12 mouse cellular contexts compared by ENCODE assay signal in the genomic region with DNA sequence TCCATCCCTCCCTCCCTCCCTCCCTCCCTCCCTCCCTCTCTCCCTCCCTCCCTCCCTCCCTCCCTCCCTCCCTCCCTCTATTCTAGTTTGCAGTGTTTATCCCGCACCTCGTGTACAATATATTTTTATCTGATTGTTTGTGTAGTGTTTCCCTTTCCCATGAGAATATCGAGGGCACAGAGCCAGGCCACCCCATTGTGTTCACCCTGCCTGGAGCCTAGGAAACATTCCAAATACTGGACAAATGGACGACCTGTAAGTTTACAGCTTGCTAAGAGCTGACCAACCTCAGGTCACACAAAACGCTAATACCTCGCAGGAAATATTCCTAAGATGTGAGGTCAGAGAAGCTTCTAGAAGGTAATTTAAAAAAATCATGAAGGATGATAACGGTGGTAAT. TPM values are rescaled to one million over a fixed set of nuclear protein-coding genes. Genes with fewer than 3 reads are reported as not detected.
DNase-seq lines count a peak whose midpoint lies in the region; ATAC-seq and TF ChIP-seq lines count a peak whose summit lies in the region.
"Had no signal": no experiment of that assay in that cellular context is flagged by ENCODE, and none has a peak within 500 bp of the region (broad histone marks: within the 10 kb centered on the region; RNA-seq: fewer than 3 reads in every experiment).

No protein-coding gene starts in this region.

- peaks cover 6% of the 10 kb centered on the region; the same call in 1 of the 2 replicates for H3K36me3 ChIP-seq in heart, embryonic 14.5 days (ENCODE audit: control insufficient read depth, insufficient read depth, low read length)
- H3K36me3 ChIP-seq in kidney, postnatal 0 days (ENCODE audit: insufficient read depth, low read length) = no peaks in the 10 kb centered on the region
- no peaks in the 10 kb centered on the region for H3K36me3 ChIP-seq in midbrain, embryonic 14.5 days (ENCODE audit: control insufficient read depth, insufficient read depth, low read length)
- H3K36me3 ChIP-seq in intestine, embryonic 15.5 days = no peaks in the 10 kb centered on the region
- H3K36me3 ChIP-seq: embryonic facial prominence, embryonic 12.5 days; liver, embryonic 13.5 days had no signal

- H3K9ac ChIP-seq in heart, embryonic 14.5 days (ENCODE audit: low read length) = no peak overlapping the region
- no peak overlapping the region for H3K9ac ChIP-seq in kidney, postnatal 0 days (ENCODE audit: low read depth, low read length)
- no peak overlapping the region for H3K9ac ChIP-seq in midbrain, embryonic 14.5 days (replicated peaks; ENCODE audit: low read length)
- no peak overlapping the region for H3K9ac ChIP-seq in intestine, embryonic 15.5 days
- H3K9ac ChIP-seq: embryonic facial prominence, embryonic 12.5 days; liver, embryonic 13.5 days had no signal

- no peak overlapping the region for H3K4me2 ChIP-seq in heart, embryonic 14.5 days (ENCODE audit: low read length)
- H3K4me2 ChIP-seq in kidney, postnatal 0 days (ENCODE audit: low read length) = no peak overlapping the region
- H3K4me2 ChIP-seq in midbrain, embryonic 14.5 days (ENCODE audit: low read length) = no peak overlapping the region
- no peak overlapping the region for H3K4me2 ChIP-seq in intestine, embryonic 15.5 days (replicated peaks)
- H3K4me2 ChIP-seq: embryonic facial prominence, embryonic 12.5 days; liver, embryonic 13.5 days had no signal

- WGBS in heart, embryonic 14.5 days = 53% methylated on average over 7 of the region's 7 CpGs
- 41% methylated on average over 7 of the region's 7 CpGs for WGBS in kidney, postnatal 0 days
- 85% methylated on average over 7 of the region's 7 CpGs for WGBS in midbrain, embryonic 14.5 days
- 52% methylated on average over 7 of the region's 7 CpGs for WGBS in intestine, embryonic 15.5 days

- H3K9me3 ChIP-seq in heart, embryonic 14.5 days (ENCODE audit: control insufficient read depth, low read length) = no peaks in the 10 kb centered on the region
- H3K9me3 ChIP-seq in kidney, postnatal 0 days (replicated peaks; ENCODE audit: low read length) = no peaks in the 10 kb centered on the region
- no peaks in the 10 kb centered on the region for H3K9me3 ChIP-seq in midbrain, embryonic 14.5 days (ENCODE audit: control insufficient read depth, low read length)
- no peaks in the 10 kb centered on the region for H3K9me3 ChIP-seq in intestine, embryonic 15.5 days
- H3K9me3 ChIP-seq: embryonic facial prominence, embryonic 12.5 days; forebrain, embryonic 10.5 days; liver, embryonic 13.5 days had no signal

- peak; percentile 52 for DNase-seq in kidney, adult 9 months
- no peak for DNase-seq in kidney, adult 11 months
- no peak for DNase-seq in kidney, postnatal 0 days (ENCODE audit: low spot score)
- peak; percentile 89 for DNase-seq in lung, postnatal 36 days
- DNase-seq in midbrain, embryonic 14.5 days = no peak
- DNase-seq: adrenal gland, postnatal 25 days; cerebellum, postnatal 36 days; liver, embryonic 13.5 days had no signal

- no peak for TF ChIP-seq CTCF in kidney, postnatal 0 days (IDR thresholded peaks at IDR 0.05; ENCODE audit: low read depth)

- H3K4me3 ChIP-seq in heart, embryonic 14.5 days (ENCODE audit: control insufficient read depth in 1 of 2, insufficient read depth in 1 of 2, low read depth in 1 of 2, low read length in 2 of 2) = no peak overlapping the region
- no peak overlapping the region for H3K4me3 ChIP-seq in kidney, postnatal 0 days (replicated peaks; ENCODE audit: low read depth, low read length)
- H3K4me3 ChIP-seq in midbrain, embryonic 14.5 days (replicated peaks; ENCODE audit: low read depth, low read length) = no peak overlapping the region
- H3K4me3 ChIP-seq in intestine, embryonic 15.5 days (replicated peaks) = no peak overlapping the region
- H3K4me3 ChIP-seq: embryonic facial prominence, embryonic 12.5 days; forebrain, embryonic 10.5 days; liver, embryonic 13.5 days had no signal

- H3K27me3 ChIP-seq in heart, embryonic 14.5 days (ENCODE audit: control insufficient read depth, insufficient read depth, low read length) = no peaks in the 10 kb centered on the region
- H3K27me3 ChIP-seq in kidney, postnatal 0 days (ENCODE audit: insufficient read depth, low read length) = no peaks in the 10 kb centered on the region
- no peaks in the 10 kb centered on the region for H3K27me3 ChIP-seq in midbrain, embryonic 14.5 days (ENCODE audit: control insufficient read depth, insufficient read depth, low read length)
- H3K27me3 ChIP-seq in intestine, embryonic 15.5 days (replicated peaks) = no peaks in the 10 kb centered on the region
- H3K27me3 ChIP-seq: embryonic facial prominence, embryonic 12.5 days; liver, embryonic 13.5 days had no signal

- ATAC-seq in heart, embryonic 14.5 days (ENCODE audit: insufficient number of reproducible peaks, insufficient read depth, low FRiP score, low read depth) = no peak
- ATAC-seq in kidney, postnatal 0 days (replicated peaks; ENCODE audit: low FRiP score, low read depth) = no peak
- no peak for ATAC-seq in midbrain, embryonic 14.5 days (ENCODE audit: low FRiP score, low TSS enrichment)
- no peak for ATAC-seq in intestine, embryonic 15.5 days

- H3K27ac ChIP-seq in heart, embryonic 14.5 days (replicated peaks in 1 of 2; ENCODE audit: control insufficient read depth in 1 of 2, insufficient read depth in 1 of 2, low read depth in 2 of 2, low read length in 2 of 2) = peak overlapping the region; percentile 5 to 59; a peak in 2 of 4 replicates
- 0 out of 2 replicates have a peak overlapping the region, but pooled peaks have one; percentile 25 for H3K27ac ChIP-seq in kidney, postnatal 0 days
- no peak overlapping the region for H3K27ac ChIP-seq in midbrain, embryonic 14.5 days (replicated peaks; ENCODE audit: low read depth, low read length)
- H3K27ac ChIP-seq in intestine, embryonic 15.5 days = no peak overlapping the region
- H3K27ac ChIP-seq: embryonic facial prominence, embryonic 12.5 days; forebrain, embryonic 10.5 days; liver, embryonic 13.5 days had no signal

- H3K4me1 ChIP-seq in heart, embryonic 14.5 days (ENCODE audit: control insufficient read depth in 2 of 2, insufficient read depth in 2 of 2, low read length in 2 of 2) = peaks cover 78 to 98% of the 10 kb centered on the region in 2 experiments
- H3K4me1 ChIP-seq in kidney, postnatal 0 days (replicated peaks; ENCODE audit: insufficient read depth, low read length) = peaks cover 28% of the 10 kb centered on the region
- 0 out of 2 replicates have a peak, but pooled peaks cover 8% of the 10 kb centered on the region for H3K4me1 ChIP-seq in midbrain, embryonic 14.5 days (ENCODE audit: control insufficient read depth, insufficient read depth, low read length)
- peaks cover 61% of the 10 kb centered on the region for H3K4me1 ChIP-seq in intestine, embryonic 15.5 days (replicated peaks)

RNA-seq across cellular contexts. Expression of gene Sh3pxd2a, which starts 12.0 kb away (rescaled TPM):
- polyA plus RNA-seq in heart, embryonic 14.5 days (2014; fragmentation: Nextera tagmentation; extraction: Ambion mirVana) = 8.5 and 9.7 TPM in 2 replicates
- 4.1 TPM in 2 replicates for polyA plus RNA-seq in kidney, postnatal 0 days (2015; fragmentation: Nextera tagmentation; extraction: Ambion mirVana)
- polyA plus RNA-seq in midbrain, embryonic 14.5 days (2014; fragmentation: Nextera tagmentation; extraction: Ambion mirVana) = 2.0 and 2.4 TPM in 2 replicates
- polyA plus RNA-seq in intestine, embryonic 15.5 days (2015; fragmentation: Nextera tagmentation; extraction: Ambion mirVana) = 4.8 and 5.0 TPM in 2 replicates

Comparison
In these comparisons a context has a peak if more than half of its experiments do, and no peak if none do; other contexts are left out.
1. DNase-seq: peak in kidney, adult 9 months (single experiment) and lung, postnatal 36 days (single experiment); none in kidney, adult 11 months (single experiment), kidney, postnatal 0 days (single experiment) and midbrain, embryonic 14.5 days (single experiment).
2. H3K27ac ChIP-seq: peak in heart, embryonic 14.5 days (2 of 2) and kidney, postnatal 0 days (single experiment); none in midbrain, embryonic 14.5 days (single experiment) and intestine, embryonic 15.5 days (single experiment).